Mouse (Mus musculus) myocyte (in vitro differentiated cells): ENCODE results near the gene Gm42715. TPM values are rescaled to one million over a fixed set of nuclear protein-coding genes. Genes with fewer than 3 reads are reported as not detected.

ENCODE experiments used
- H3K27me3 ChIP-seq: one replicate; pipeline ENCODE4 v1.6.1; 2011; ENCODE audit not compliant: control insufficient read depth, insufficient read depth, insufficient read length
- H3K36me3 ChIP-seq: one replicate; pipeline ENCODE4 v1.6.1; 2011; ENCODE audit not compliant: control insufficient read depth, insufficient read depth
- H3K4me2 ChIP-seq: one replicate; pipeline ENCODE4 v1.6.1; 2011; ENCODE audit warnings: low read depth, control low read depth
- H3K4me3 ChIP-seq: one replicate; pipeline ENCODE4 v1.5.1; 2011; ENCODE audit warnings: mild to moderate bottlenecking, control low read depth, moderate library complexity
- H3K79me2 ChIP-seq: one replicate; pipeline ENCODE4 v1.6.1; 2011; ENCODE audit not compliant: control insufficient read depth, insufficient read depth
- H3ac ChIP-seq: one replicate; pipeline ENCODE4 v1.6.1; 2011; ENCODE audit not compliant: control insufficient read depth, insufficient read length
- CEBPB ChIP-seq: IDR thresholded peaks from 2 replicates; pipeline ENCODE4 v1.6.1; 2011; ENCODE audit warnings: mild to moderate bottlenecking, moderate library complexity; ENCODE audit not compliant: poor library complexity, insufficient read depth, severe bottlenecking
- E2F4 ChIP-seq: IDR thresholded peaks from one replicate; pipeline ENCODE4 v1.6.1; 2011; ENCODE audit warnings: mild to moderate bottlenecking, control low read depth, moderate library complexity; ENCODE audit not compliant: insufficient read depth
- MAX ChIP-seq: IDR thresholded peaks from one replicate; pipeline ENCODE4 v1.6.1; 2011; ENCODE audit warnings: low read depth, mild to moderate bottlenecking, control low read depth
- MYOD1 ChIP-seq, 3 experiments: IDR thresholded peaks; one replicate each; pipeline ENCODE4 v1.6.1; 2011; ENCODE audit warnings: control low read depth in 2 of 3, low read depth in 2 of 3, mild to moderate bottlenecking in 2 of 3, moderate library complexity in 1 of 3; ENCODE audit not compliant: insufficient read length in 2 of 3, control insufficient read depth in 1 of 3
- MYOG ChIP-seq, 3 experiments: IDR thresholded peaks; one replicate each; pipeline ENCODE4 v1.6.1; 2011; ENCODE audit warnings: control low read depth in 2 of 3, low read depth in 2 of 3, mild to moderate bottlenecking in 2 of 3; ENCODE audit not compliant: insufficient read length in 2 of 3, control insufficient read depth in 1 of 3, insufficient read depth in 1 of 3
- POLR2A ChIP-seq: IDR thresholded peaks from one replicate; pipeline ENCODE4 v1.6.1; 2011; ENCODE audit warnings: low read depth, mild to moderate bottlenecking, control low read depth, moderate library complexity; ENCODE audit not compliant: insufficient read length
- POLR2AphosphoS2 ChIP-seq: IDR thresholded peaks from one replicate; pipeline ENCODE4 v1.6.1; 2011; ENCODE audit warnings: low read depth, control low read depth; ENCODE audit not compliant: insufficient read length
- REST ChIP-seq: IDR thresholded peaks from one replicate; pipeline ENCODE4 v1.6.1; 2011; ENCODE audit warnings: mild to moderate bottlenecking, control low read depth, moderate library complexity; ENCODE audit not compliant: insufficient read depth, insufficient read length
- SRF ChIP-seq: IDR thresholded peaks from one replicate; pipeline ENCODE4 v1.6.1; 2011; ENCODE audit warnings: low read depth; ENCODE audit not compliant: control insufficient read depth, insufficient read length
- TCF12 ChIP-seq: IDR thresholded peaks from one replicate; pipeline ENCODE4 v1.6.1; 2011; ENCODE audit warnings: mild to moderate bottlenecking, control low read depth; ENCODE audit not compliant: poor library complexity, insufficient read depth, severe bottlenecking
- TCF3 ChIP-seq: IDR thresholded peaks from one replicate; pipeline ENCODE4 v1.6.1; 2011; ENCODE audit warnings: low read depth, control low read depth; ENCODE audit not compliant: insufficient read length
- USF1 ChIP-seq: IDR thresholded peaks from one replicate; pipeline ENCODE4 v1.6.1; 2011; ENCODE audit warnings: low read depth, mild to moderate bottlenecking, control low read depth, moderate library complexity
- polyA plus RNA-seq: library from polyadenylated mRNA; unstranded; fragments of >200 nt; fragmentation: generic; extraction: Trizol; gene quantifications from one replicate; pipeline ENCODE4 v1.2.1, GENCODE M21; 2012; ENCODE audit warnings: missing spikeins

Gene Gm42715
- 6.8 TPM for polyA plus RNA-seq

- no peak within 1 kb of the TSS for H3K4me3 ChIP-seq
- H3K36me3 ChIP-seq = peaks cover 46% of the 10 kb centered on the region
- H3K27me3 ChIP-seq = no peaks in the 10 kb centered on the region
- TF ChIP-seq SRF = no peak
- TF ChIP-seq MYOG (IDR thresholded peaks at IDR 0.05; ENCODE audit: control insufficient read depth in 1 of 3, insufficient read depth in 1 of 3, insufficient read length in 2 of 3, low read depth in 2 of 3) = no peak
- TF ChIP-seq POLR2AphosphoS2 = no peak
- no peak for TF ChIP-seq CEBPB
- no peak for TF ChIP-seq TCF3
- TF ChIP-seq MAX = no peak
- TF ChIP-seq POLR2A = no peak
- no peak for TF ChIP-seq MYOD1 (IDR thresholded peaks at IDR 0.05; ENCODE audit: control insufficient read depth in 1 of 3, insufficient read length in 2 of 3, low read depth in 2 of 3)
- no peak for TF ChIP-seq E2F4
- TF ChIP-seq TCF12 = no peak
- TF ChIP-seq REST = no peak
- no peak for TF ChIP-seq USF1
- no peak within 1 kb of the TSS for H3K4me2 ChIP-seq
- H3ac ChIP-seq = no peak within 1 kb of the TSS
- H3K79me2 ChIP-seq = peaks cover 38% of the 10 kb centered on the region
Observed at GRCm38 (mm10) chr7:127519284-127519683, at the start of gene Gm42715. Gene Gm42715, plus strand, starts transcription at chr7:127519584.

- H3K27me3 ChIP-seq = no peaks in the 10 kb centered on the region
- peak overlapping the region; percentile 64 for H3ac ChIP-seq
- H3K79me2 ChIP-seq = peaks cover 41% of the 10 kb centered on the region
- H3K4me2 ChIP-seq = peak overlapping the region; percentile 77
- TF ChIP-seq TCF3 (no peak), MYOG (IDR thresholded peaks at IDR 0.05; ENCODE audit: control insufficient read depth in 1 of 3, insufficient read depth in 1 of 3, insufficient read length in 2 of 3, low read depth in 2 of 3) (no peak), SRF (no peak), POLR2A (no peak), E2F4 (no peak), MAX (no peak), CEBPB (no peak), POLR2AphosphoS2 (no peak), TCF12 (no peak), MYOD1 (IDR thresholded peaks at IDR 0.05; ENCODE audit: control insufficient read depth in 1 of 3, insufficient read length in 2 of 3, low read depth in 2 of 3) (no peak), REST (no peak), USF1 (no peak)
- peak overlapping the region; percentile 98 for H3K4me3 ChIP-seq
- peaks cover 16% of the 10 kb centered on the region for H3K36me3 ChIP-seq
Observed at GRCm38 (mm10) chr7:127470011-127470715, 49.2 kb upstream of the Gm42715 start.

- H3K4me2 ChIP-seq = peak overlapping the region; percentile 77
- peaks cover 46% of the 10 kb centered on the region for H3K79me2 ChIP-seq
- no peak for TF ChIP-seq E2F4
- TF ChIP-seq MAX = no peak
- peak; percentile 30 for TF ChIP-seq POLR2A
- peak; percentile 38 for TF ChIP-seq POLR2AphosphoS2
- TF ChIP-seq CEBPB = 0 out of 2 replicates have a peak, but pooled peaks have one; percentile 35
- H3K36me3 ChIP-seq = peaks cover 24% of the 10 kb centered on the region
- no peaks in the 10 kb centered on the region for H3K27me3 ChIP-seq
- H3ac ChIP-seq = peak overlapping the region; percentile 64
- peak overlapping the region; percentile 98 for H3K4me3 ChIP-seq
Observed at GRCm38 (mm10) chr7:127470743-127471645, 48.4 kb upstream of the Gm42715 start.

- Histone ChIP-seq H3K4me3 (peak overlapping the region; percentile 98), H3ac (peak overlapping the region; percentile 64), H3K36me3 (peaks cover 30% of the 10 kb centered on the region), H3K4me2 (peak overlapping the region; percentile 98), H3K79me2 (peaks cover 46% of the 10 kb centered on the region), H3K27me3 (no peaks in the 10 kb centered on the region)
- TF ChIP-seq TCF12 (no peak), TCF3 (no peak), MYOG (IDR thresholded peaks at IDR 0.05; ENCODE audit: control insufficient read depth in 1 of 3, insufficient read depth in 1 of 3, insufficient read length in 2 of 3, low read depth in 2 of 3) (peak in 1 of 3 experiments; percentile 20), POLR2AphosphoS2 (peak; percentile 17), MYOD1 (IDR thresholded peaks at IDR 0.05; ENCODE audit: control insufficient read depth in 1 of 3, insufficient read length in 2 of 3, low read depth in 2 of 3) (peak in 1 of 3 experiments; percentile 21)
Observed at GRCm38 (mm10) chr7:127471646-127472010, 47.8 kb upstream of the Gm42715 start.
